Mouse (Mus musculus) olfactory bulb, adult 2 months (tissue): ENCODE data around the gene Marco.

Experiments used
- CTCF ChIP-seq: fragments of 200-500 bp; IDR thresholded peaks from 2 replicates; pipeline ENCODE4 v1.5.1; 2012; ENCODE audit warnings: low read depth, mild to moderate bottlenecking, low read length, moderate library complexity; ENCODE audit not compliant: insufficient read depth
- POLR2A ChIP-seq: fragments of 200-500 bp; IDR thresholded peaks from 2 replicates; pipeline ENCODE4 v1.6.1; 2012; ENCODE audit warnings: mild to moderate bottlenecking, low read depth, low read length, moderate library complexity; ENCODE audit not compliant: insufficient read depth

DNA sequence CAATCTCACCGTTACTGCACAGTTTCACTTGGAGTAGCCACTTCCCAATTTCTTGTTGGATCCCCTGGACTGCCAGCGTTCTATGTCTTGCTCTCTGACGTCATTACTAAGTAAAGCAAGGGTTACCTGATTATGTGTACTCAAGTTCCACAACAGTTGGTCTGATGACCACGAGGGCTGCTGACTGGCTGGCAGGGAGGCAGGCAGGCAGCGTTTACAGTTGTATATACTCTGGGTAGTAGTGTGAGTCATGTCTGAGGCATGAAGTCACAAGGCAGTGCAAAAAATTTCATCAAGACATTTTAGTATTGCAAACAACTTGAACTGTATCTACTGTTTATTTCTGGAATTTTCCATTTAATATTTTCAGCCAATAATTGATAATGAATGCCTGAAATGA lies 74.7 kb downstream of the Marco start:
- TF ChIP-seq CTCF (no peak), POLR2A (no peak)
